Mouse (Mus musculus): ENCODE measurements around the gene Pdcd10. TPM values are rescaled to one million over a fixed set of nuclear protein-coding genes. Genes with fewer than 3 reads are reported as not detected.

Gene Pdcd10
- polyA plus RNA-seq, 1 experiment from 2014 or later: 54.4 TPM

DNA sequence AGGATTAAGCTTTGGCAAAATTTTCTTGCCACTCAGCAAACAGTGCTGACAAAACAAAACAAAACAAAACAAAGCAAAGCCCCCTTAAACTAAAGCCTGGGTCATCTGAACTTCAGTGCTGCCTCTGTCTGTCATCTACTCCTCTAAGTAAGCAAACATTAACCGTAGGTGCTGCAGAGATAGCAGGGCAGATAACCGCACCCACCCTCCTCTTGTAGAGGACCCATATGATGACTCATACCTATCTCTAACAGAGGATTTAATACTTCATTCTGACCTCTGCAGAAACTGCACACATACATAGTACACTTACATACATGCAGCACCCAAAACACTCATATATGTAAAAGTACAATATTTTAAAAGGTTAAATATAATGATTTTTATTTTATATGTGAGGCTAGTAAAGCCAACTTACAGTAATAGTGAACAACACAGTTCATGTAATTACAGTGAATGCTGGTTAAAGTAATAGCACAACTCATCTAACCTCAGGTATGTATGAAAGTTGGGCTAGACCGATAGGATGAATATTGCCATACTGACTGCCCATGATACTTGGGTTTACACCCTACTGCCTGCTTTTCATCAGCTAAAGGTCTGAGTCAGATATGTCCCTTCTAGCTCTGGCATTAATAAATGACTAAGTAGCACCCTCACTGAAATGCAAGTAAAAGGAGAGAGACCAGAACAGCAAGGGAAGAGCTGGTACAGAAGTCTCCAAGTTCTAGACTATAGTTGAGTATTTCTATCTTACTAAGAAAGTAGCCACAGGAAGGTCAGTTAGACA is 22.4 kb downstream of the Pdcd10 start:
- no peak overlapping the region for H3K9ac ChIP-seq (replicated peaks)
- no peak for TF ChIP-seq CTCF (IDR thresholded peaks at IDR 0.05; ENCODE audit: low read depth)
- TF ChIP-seq EP300 (IDR thresholded peaks at IDR 0.05; ENCODE audit: low read depth): no peak
- WGBS (ENCODE audit: insufficient replicate concordance): 48% methylated on average over 3 of the region's 3 CpGs
- DNase-seq (no peak), ATAC-seq (no peak; the same call in 1 of the 2 replicates)
- no peak overlapping the region for H3K4me2 ChIP-seq (ENCODE audit: low read depth, low read length)
- no peak overlapping the region for H3K4me3 ChIP-seq (ENCODE audit: low read depth, low read length)
- peaks cover 7% of the 10 kb centered on the region for H3K36me3 ChIP-seq (replicated peaks; ENCODE audit: insufficient read depth, low read length)
- no peaks in the 10 kb centered on the region for H3K27me3 ChIP-seq (ENCODE audit: insufficient read depth, low read length)
- no peak overlapping the region for H3K27ac ChIP-seq (ENCODE audit: low read depth)
- H3K4me1 ChIP-seq (ENCODE audit: insufficient read depth): peaks cover 8% of the 10 kb centered on the region; the same call in 1 of the 2 replicates
- no peaks in the 10 kb centered on the region for H3K9me3 ChIP-seq (ENCODE audit: low read length)

DNA sequence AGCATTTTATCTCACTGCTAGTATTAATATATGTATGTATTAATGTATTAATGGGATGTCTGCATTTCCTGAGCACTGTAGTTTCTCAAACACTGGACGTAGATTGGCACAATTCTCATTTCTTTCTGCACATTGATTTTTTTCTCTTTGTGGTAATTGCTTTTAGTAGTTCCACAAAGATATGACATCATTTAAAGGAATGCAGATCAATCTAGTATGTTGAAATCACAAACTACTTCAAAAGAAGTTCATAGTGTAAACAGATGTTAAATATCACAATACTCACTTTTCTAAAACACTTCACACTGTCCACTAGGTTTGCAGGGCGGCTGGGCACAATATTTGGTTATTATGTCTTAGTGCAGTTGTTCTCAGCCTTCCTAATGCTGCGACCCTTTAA is 25.6 kb downstream of the Pdcd10 start:
- TF ChIP-seq EP300 (IDR thresholded peaks at IDR 0.05; ENCODE audit: low read depth): no peak
- no peak for TF ChIP-seq CTCF (IDR thresholded peaks at IDR 0.05; ENCODE audit: low read depth)
- H3K4me3 ChIP-seq (ENCODE audit: low read depth, low read length): no peak overlapping the region
- no peaks in the 10 kb centered on the region for H3K9me3 ChIP-seq (ENCODE audit: low read length)
- H3K36me3 ChIP-seq (replicated peaks; ENCODE audit: insufficient read depth, low read length): peaks cover 19% of the 10 kb centered on the region
- H3K9ac ChIP-seq (replicated peaks): no peak overlapping the region
- no peak overlapping the region for H3K4me2 ChIP-seq (ENCODE audit: low read depth, low read length)
- H3K27me3 ChIP-seq (ENCODE audit: insufficient read depth, low read length): no peaks in the 10 kb centered on the region
- H3K4me1 ChIP-seq (ENCODE audit: insufficient read depth): peaks cover 8% of the 10 kb centered on the region; the same call in 1 of the 2 replicates
- no peak overlapping the region for H3K27ac ChIP-seq (ENCODE audit: low read depth)
- ATAC-seq (peak; percentile 55; the same call in 1 of the 2 replicates), DNase-seq (no peak)
- 76% methylated on average over 3 of the region's 3 CpGs for WGBS (ENCODE audit: insufficient replicate concordance)

DNA sequence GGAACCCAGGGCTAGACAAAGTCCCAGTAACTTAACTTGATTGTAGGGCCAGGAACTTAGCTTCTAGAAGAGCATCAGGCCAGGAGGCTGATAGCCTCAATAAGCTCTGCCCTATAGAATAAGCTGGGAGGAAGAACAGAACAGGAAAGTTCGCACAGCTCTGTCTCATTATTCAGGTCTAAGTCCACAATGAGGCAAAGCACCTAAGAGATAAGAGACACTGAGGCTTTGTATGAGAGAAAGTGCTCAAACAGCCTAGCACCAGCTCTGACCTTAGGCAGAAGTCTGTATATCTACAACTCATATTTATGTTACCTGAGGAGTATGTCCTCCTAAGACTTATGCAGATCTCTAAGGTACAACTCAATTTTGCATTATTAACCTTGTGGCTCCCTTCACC is 34.1 kb downstream of the Pdcd10 start:
- ATAC-seq: no peak
- Histone ChIP-seq H3K36me3 (replicated peaks; ENCODE audit: insufficient read depth, low read length) (peaks cover 24% of the 10 kb centered on the region), H3K4me3 (ENCODE audit: low read depth, low read length) (no peak overlapping the region), H3K9ac (replicated peaks) (no peak overlapping the region), H3K4me2 (ENCODE audit: low read depth, low read length) (no peak overlapping the region), H3K27ac (ENCODE audit: low read depth) (no peak overlapping the region), H3K27me3 (ENCODE audit: insufficient read depth, low read length) (no peaks in the 10 kb centered on the region), H3K9me3 (ENCODE audit: low read length) (no peaks in the 10 kb centered on the region), H3K4me1 (ENCODE audit: insufficient read depth) (no peaks in the 10 kb centered on the region)
- DNase-seq: no peak
- 60% methylated on average over 1 of the region's 1 CpGs for WGBS (ENCODE audit: insufficient replicate concordance)
- TF ChIP-seq CTCF (IDR thresholded peaks at IDR 0.05; ENCODE audit: low read depth) (no peak), EP300 (IDR thresholded peaks at IDR 0.05; ENCODE audit: low read depth) (no peak)

DNA sequence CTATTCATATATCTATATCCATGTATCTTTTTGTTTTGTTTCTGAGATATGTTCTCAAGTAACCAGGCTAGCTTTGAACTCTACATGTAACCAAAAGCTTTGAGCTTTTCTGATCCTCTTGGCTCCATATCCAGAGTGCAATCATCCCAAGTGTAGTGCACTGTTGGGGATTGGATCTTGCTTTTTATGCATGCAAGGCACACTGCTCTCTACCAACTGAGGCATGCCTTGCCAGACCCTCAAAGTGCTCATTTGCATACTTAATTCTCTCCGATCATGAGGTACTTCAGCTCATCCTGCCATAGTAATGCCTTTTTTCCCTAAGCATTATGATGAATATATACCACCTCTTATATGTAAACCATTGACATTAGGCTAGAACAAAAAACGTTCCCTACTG is 35.3 kb downstream of the Pdcd10 start:
- H3K27ac ChIP-seq (ENCODE audit: low read depth): no peak overlapping the region
- peaks cover 15% of the 10 kb centered on the region for H3K36me3 ChIP-seq (replicated peaks; ENCODE audit: insufficient read depth, low read length)
- H3K4me2 ChIP-seq (ENCODE audit: low read depth, low read length): no peak overlapping the region
- WGBS (ENCODE audit: insufficient replicate concordance): 88% methylated on average over 2 of the region's 2 CpGs
- ATAC-seq: no peak
- no peak for DNase-seq
- TF ChIP-seq CTCF (IDR thresholded peaks at IDR 0.05; ENCODE audit: low read depth): no peak
- no peak for TF ChIP-seq EP300 (IDR thresholded peaks at IDR 0.05; ENCODE audit: low read depth)
- no peak overlapping the region for H3K4me3 ChIP-seq (ENCODE audit: low read depth, low read length)
- H3K9me3 ChIP-seq (ENCODE audit: low read length): no peaks in the 10 kb centered on the region
- no peaks in the 10 kb centered on the region for H3K27me3 ChIP-seq (ENCODE audit: insufficient read depth, low read length)
- no peak overlapping the region for H3K9ac ChIP-seq (replicated peaks)
- no peaks in the 10 kb centered on the region for H3K4me1 ChIP-seq (ENCODE audit: insufficient read depth)

DNA sequence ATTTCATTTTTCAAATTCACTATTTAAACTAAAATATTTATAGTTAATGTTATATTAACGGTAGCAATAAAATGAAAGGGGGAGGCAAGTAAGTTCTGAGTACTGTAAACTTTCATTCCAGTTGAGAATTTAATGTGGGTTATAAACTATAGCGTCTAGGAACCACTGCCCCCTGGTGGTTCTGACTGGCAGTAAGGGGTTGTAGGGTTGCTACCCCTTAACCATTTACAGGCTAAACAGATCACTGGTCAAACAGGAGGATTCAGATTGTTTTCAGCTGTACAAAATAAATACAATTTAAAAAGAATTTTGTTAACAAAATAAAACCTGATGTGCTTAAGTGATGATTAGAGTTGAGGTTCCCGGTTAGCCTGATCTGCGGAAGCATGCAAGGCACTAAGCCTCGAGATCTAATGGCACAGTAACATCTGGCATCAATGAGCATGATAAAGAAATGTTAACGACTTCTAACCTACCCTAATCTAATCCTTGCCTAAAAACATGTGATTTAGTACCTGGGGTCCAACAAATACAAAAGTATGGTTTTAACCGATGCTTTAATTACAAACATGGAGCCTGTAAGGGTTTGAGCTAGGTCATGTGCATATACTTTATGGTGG is 38.9 kb downstream of the Pdcd10 start:
- DNase-seq (peak; percentile 57), ATAC-seq (no peak)
- 76% methylated on average over 7 of the region's 7 CpGs for WGBS (ENCODE audit: insufficient replicate concordance)
- H3K36me3 ChIP-seq (replicated peaks; ENCODE audit: insufficient read depth, low read length): peaks cover 11% of the 10 kb centered on the region
- H3K4me1 ChIP-seq (ENCODE audit: insufficient read depth): no peaks in the 10 kb centered on the region
- H3K4me3 ChIP-seq (ENCODE audit: low read depth, low read length): no peak overlapping the region
- H3K4me2 ChIP-seq (ENCODE audit: low read depth, low read length): no peak overlapping the region
- peak; percentile 76 for TF ChIP-seq CTCF (IDR thresholded peaks at IDR 0.05; ENCODE audit: low read depth)
- no peak for TF ChIP-seq EP300 (IDR thresholded peaks at IDR 0.05; ENCODE audit: low read depth)
- H3K27ac ChIP-seq (ENCODE audit: low read depth): no peak overlapping the region
- no peaks in the 10 kb centered on the region for H3K27me3 ChIP-seq (ENCODE audit: insufficient read depth, low read length)
- no peak overlapping the region for H3K9ac ChIP-seq (replicated peaks)
- no peaks in the 10 kb centered on the region for H3K9me3 ChIP-seq (ENCODE audit: low read length)

All from liver, postnatal 0 days (tissue).